Mouse (Mus musculus): ENCODE results near the gene Nup107. TPM values are rescaled to one million over a fixed set of nuclear protein-coding genes. Genes with fewer than 3 reads are reported as not detected.

The Nup107 gene
- polyA plus RNA-seq, 1 experiment from 2014 or later, result 95.1 TPM

GRCm38 (mm10) chr10:117701034-117701829, 91.3 kb downstream of the Nup107 start:
- H3K27ac ChIP-seq (ENCODE audit: low read depth, low read length), result no peak overlapping the region
- no peaks in the 10 kb centered on the region for H3K27me3 ChIP-seq (ENCODE audit: control insufficient read depth, insufficient read depth, low read length)
- no peak overlapping the region for H3K4me2 ChIP-seq
- 92% methylated on average over 6 of the region's 6 CpGs for WGBS
- H3K4me3 ChIP-seq (ENCODE audit: low read depth, low read length), result no peak overlapping the region
- H3K9ac ChIP-seq (ENCODE audit: low read length), result no peak overlapping the region
- ATAC-seq (ENCODE audit: low FRiP score) (no peak), DNase-seq (ENCODE audit: low spot score, missing footprints) (no peak)
- H3K4me1 ChIP-seq (ENCODE audit: control insufficient read depth, insufficient read depth, low read length), result no peaks in the 10 kb centered on the region
- H3K9me3 ChIP-seq (ENCODE audit: control insufficient read depth, low read length), result no peaks in the 10 kb centered on the region
- peaks cover 31% of the 10 kb centered on the region for H3K36me3 ChIP-seq (ENCODE audit: control insufficient read depth, insufficient read depth, low read length)

Other genes with a start within 250 kb of the Nup107 start
- 5.5 and 6.2 TPM in 2 replicates for gene Cpm, start 163.2 kb downstream of the Nup107 start, polyA plus RNA-seq (2014; fragmentation: Nextera tagmentation; extraction: Ambion mirVana)
- gene Mdm2, start 81.9 kb downstream of the Nup107 start, polyA plus RNA-seq (2014; fragmentation: Nextera tagmentation; extraction: Ambion mirVana), result 67.5 and 74.3 TPM in 2 replicates
- gene Slc35e3, start 46.3 kb downstream of the Nup107 start, polyA plus RNA-seq (2014; fragmentation: Nextera tagmentation; extraction: Ambion mirVana), result 21.4 TPM in 2 replicates
- 172 and 178 TPM in 2 replicates for gene Rap1b, start 53.3 kb upstream of the Nup107 start, polyA plus RNA-seq (2014; fragmentation: Nextera tagmentation; extraction: Ambion mirVana)

All from midbrain, embryonic 11.5 days (tissue).